Mouse (Mus musculus) spleen, adult 2 months (tissue): Measurements from ENCODE around the gene Tyrobp.

Source experiments
- CTCF ChIP-seq: fragments of 200-500 bp; IDR thresholded peaks from 2 replicates; pipeline ENCODE4 v1.5.1; 2011; ENCODE audit warnings: mild to moderate bottlenecking, inconsistent platforms; ENCODE audit not compliant: insufficient read depth, insufficient read length, insufficient replicate concordance; ENCODE audit errors: extremely low read depth
- POLR2A ChIP-seq: fragments of 200-500 bp; IDR thresholded peaks from 2 replicates; pipeline ENCODE4 v1.6.1; 2011; ENCODE audit warnings: low read depth, low read length, inconsistent platforms

- TF ChIP-seq CTCF (no peak), POLR2A (no peak)
Observed at GRCm38 (mm10) chr7:30393631-30394030, 19.9 kb upstream of the Tyrobp start.
